Mouse (Mus musculus) layer of hippocampus, adult 18-20 months (tissue): ENCODE results near the gene Egfr. TPM values are rescaled to one million over a fixed set of nuclear protein-coding genes. Genes with fewer than 3 reads are reported as not detected.
A peak's percentile ranks its signal among the peaks of the same experiment; 100 is the strongest.

Experiments
- DNase-seq, 2 experiments: peaks; one replicate each; pipeline ENCODE4 v3.0.0; 2022; ENCODE audit warnings: low spot score in 2 of 2
- total RNA-seq, 2 experiments: library from RNA; stranded (reverse); gene quantifications; 2 replicates each; pipeline ENCODE4 v1.2.3; 2021

Egfr gene
- total RNA-seq, 2 experiments from 2014 or later = 13.0 to 13.2 TPM

- no peak for DNase-seq
These were observed 25.0 kb downstream of the Egfr start for GRCm38 (mm10) chr11:16776967-16777366.

- no peak for DNase-seq
These were observed 29.6 kb downstream of the Egfr start for GRCm38 (mm10) chr11:16781604-16782003.

GRCm38 (mm10) chr11:16783926-16784659, 32.1 kb downstream of the Egfr start:
- DNase-seq = no peak

- no peak for DNase-seq
These were observed 40.9 kb downstream of the Egfr start for GRCm38 (mm10) chr11:16792638-16793585.

GRCm38 (mm10) chr11:16795012-16795411, 43.0 kb downstream of the Egfr start:
- no peak for DNase-seq

GRCm38 (mm10) chr11:16795513-16795912, 43.5 kb downstream of the Egfr start:
- no peak for DNase-seq

GRCm38 (mm10) chr11:16797456-16797855, 45.5 kb downstream of the Egfr start:
- DNase-seq = no peak

GRCm38 (mm10) chr11:16798136-16798535, 46.1 kb downstream of the Egfr start:
- peak; percentile 50 to 77 for DNase-seq

GRCm38 (mm10) chr11:16800507-16800906, 48.5 kb downstream of the Egfr start:
- no peak for DNase-seq

GRCm38 (mm10) chr11:16802668-16803067, 50.7 kb downstream of the Egfr start:
- peak in 1 of 2 experiments; percentile 30 for DNase-seq

GRCm38 (mm10) chr11:16804016-16804415, 52.0 kb downstream of the Egfr start:
- no peak for DNase-seq

- no peak for DNase-seq
These were observed 53.9 kb downstream of the Egfr start for GRCm38 (mm10) chr11:16805886-16806285.

- DNase-seq = no peak
These were observed 57.4 kb downstream of the Egfr start for GRCm38 (mm10) chr11:16809161-16809967.

- DNase-seq = no peak
These were observed 58.1 kb downstream of the Egfr start for GRCm38 (mm10) chr11:16810086-16810485.

GRCm38 (mm10) chr11:16813298-16813697, 61.3 kb downstream of the Egfr start:
- no peak for DNase-seq

GRCm38 (mm10) chr11:16816414-16816813, 64.4 kb downstream of the Egfr start:
- DNase-seq = no peak

- no peak for DNase-seq
These were observed 65.5 kb downstream of the Egfr start for GRCm38 (mm10) chr11:16817336-16818034.

- DNase-seq = no peak
These were observed 67.4 kb downstream of the Egfr start for GRCm38 (mm10) chr11:16819424-16819823.

- no peak for DNase-seq
These were observed 68.1 kb downstream of the Egfr start for GRCm38 (mm10) chr11:16820138-16820537.

- no peak for DNase-seq
These were observed 69.8 kb downstream of the Egfr start for GRCm38 (mm10) chr11:16821668-16822254.
